Mouse (Mus musculus): ENCODE results near the gene Prl3a1.

Gene Prl3a1

DNA sequence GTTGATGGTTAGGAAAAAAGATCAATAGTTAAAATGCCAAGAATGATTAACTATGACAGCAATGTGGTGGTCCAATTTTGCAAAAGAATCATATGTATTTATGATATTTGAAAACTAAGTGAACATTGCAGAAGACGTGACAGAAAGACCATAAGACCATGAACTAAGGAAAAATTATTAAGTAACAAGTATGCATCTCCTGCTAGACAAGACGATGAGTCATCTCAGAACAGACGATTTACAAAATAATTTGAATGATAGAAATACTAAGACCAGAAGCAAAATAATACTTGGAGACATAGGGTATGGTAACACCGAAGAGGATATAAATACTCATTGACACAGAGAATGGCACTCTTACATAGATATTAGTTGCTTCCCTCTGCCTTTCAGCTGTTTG, at the start of gene Prl3a1:
Gene Prl3a1 (plus strand): TSS at position 301 of the 400 bp plus-strand sequence.
- DNase-seq, result no peak

DNA sequence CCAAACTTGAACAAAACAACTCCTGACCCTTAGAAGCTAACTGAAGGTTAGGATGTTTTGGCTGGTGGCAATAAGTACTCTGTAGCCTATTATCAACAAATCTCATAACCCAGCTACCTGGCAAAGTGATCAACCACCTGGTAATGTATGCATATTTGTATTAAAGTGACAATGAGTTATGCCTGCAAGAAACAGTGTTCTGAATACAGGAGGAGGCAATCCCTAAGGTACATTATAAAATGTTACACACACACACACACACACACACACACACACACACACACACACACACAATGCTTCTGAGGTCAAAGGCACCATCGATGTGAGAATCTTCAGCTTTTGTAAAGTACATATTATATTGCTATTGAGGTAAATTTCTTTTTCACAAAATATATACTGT, 17.7 kb upstream of the Prl3a1 start, which contains the start of gene Prl3b1:
Gene Prl3b1 (plus strand): TSS at position 301 of the 400 bp plus-strand sequence.
- no peak for DNase-seq

DNA sequence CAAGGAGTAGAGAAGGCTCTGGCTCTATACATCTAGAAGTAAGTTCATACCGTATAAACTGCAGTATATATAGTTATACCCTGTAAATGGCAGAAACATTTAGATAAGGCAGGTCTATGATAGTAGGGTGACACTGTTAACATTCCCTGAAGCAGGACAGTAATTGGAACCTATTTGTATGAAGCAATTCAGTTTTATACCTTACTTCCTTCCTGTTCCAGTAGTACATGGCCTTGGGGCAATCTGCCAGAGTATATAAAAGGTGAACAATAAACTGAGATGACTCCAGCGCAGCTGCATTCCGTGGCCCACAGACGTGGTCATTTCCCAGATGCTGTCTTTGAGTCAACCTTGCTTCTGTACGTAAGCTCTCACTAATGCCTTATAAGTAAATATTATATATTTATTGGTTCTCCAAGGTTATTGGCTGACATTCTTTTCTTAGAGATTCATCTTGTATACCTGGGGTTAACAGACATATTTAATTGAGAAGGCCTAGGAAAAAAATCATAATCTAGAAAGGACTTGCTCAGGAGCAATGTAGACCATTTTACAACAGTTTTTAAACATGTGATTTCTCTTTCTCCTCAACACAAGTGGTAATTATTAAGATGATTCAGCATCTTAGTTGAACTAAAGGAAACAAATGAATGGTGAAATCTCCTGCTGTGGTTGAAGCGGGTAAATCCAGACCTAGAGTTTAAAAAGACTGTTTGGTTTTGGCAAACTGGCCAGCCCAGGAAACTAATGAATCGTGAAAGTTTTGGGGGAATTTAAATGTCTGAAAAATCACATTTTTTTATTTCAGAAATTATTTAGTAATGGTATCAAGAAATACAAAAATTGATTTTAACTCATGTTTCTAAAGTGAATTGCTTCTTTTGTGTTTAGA, 53.3 kb downstream of the Prl3a1 start, which contains the start of gene Prl6a1:
Gene Prl6a1 (plus strand): TSS at position 294 of the 892 bp plus-strand sequence.
- DNase-seq, result no peak

Measured in right cerebral cortex, postnatal 14 days (tissue).